Mouse (Mus musculus): Measurements from ENCODE around the gene Pbxip1.

Pbxip1 gene

GRCm38 (mm10) chr3:89436176-89437113, at the start of gene Pbxip1:
Gene Pbxip1 (plus strand): TSS chr3:89436706.
- peak in 1 of 2 experiments; percentile 64 for DNase-seq (ENCODE audit: low spot score in 2 of 2)

GRCm38 (mm10) chr3:89387632-89388031, 48.9 kb upstream of the Pbxip1 start:
- DNase-seq (ENCODE audit: low spot score in 2 of 2) = peak; percentile 37 to 40

DNA sequence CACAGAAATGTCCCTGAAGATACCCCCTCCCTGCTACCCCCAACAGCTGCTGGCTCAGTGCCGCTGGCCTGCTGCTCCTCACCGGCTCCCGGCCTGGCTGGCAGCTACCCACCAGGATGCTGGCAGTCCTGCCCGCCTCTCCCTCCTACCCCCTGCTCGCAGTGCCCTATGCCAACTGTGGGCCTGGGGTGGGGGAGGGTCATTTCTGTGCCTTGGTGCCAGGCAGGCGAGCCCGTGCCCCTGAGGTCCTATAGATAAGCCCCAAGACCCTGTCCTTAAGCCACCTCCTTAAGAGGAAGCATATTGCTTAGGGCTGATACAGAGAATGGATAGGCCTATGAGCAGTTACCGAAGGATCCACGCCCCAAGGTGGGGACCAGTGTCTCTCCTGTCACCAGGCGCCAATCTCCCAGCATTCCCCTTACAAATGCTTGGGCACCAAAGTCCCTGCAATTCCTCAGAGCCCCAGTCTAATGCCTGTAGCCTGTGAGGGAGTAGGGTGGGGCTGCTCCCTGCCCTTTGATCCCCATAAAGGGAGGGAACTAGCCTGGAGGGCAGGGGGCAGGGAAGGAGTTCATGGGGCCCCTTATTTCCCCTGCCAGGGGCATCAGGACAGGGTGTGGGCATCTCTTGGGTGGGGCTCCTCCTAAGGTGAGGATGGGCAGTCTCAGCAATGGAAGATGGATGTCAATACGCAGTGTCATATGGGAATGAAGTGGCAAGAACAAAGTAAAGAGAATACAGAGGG, 48.2 kb upstream of the Pbxip1 start:
- peak; percentile 34 to 38 for DNase-seq (ENCODE audit: low spot score in 2 of 2)

- DNase-seq (ENCODE audit: low spot score in 2 of 2) = peak; percentile 31 to 60
Observed at GRCm38 (mm10) chr3:89388901-89389740, 47.4 kb upstream of the Pbxip1 start.

DNA sequence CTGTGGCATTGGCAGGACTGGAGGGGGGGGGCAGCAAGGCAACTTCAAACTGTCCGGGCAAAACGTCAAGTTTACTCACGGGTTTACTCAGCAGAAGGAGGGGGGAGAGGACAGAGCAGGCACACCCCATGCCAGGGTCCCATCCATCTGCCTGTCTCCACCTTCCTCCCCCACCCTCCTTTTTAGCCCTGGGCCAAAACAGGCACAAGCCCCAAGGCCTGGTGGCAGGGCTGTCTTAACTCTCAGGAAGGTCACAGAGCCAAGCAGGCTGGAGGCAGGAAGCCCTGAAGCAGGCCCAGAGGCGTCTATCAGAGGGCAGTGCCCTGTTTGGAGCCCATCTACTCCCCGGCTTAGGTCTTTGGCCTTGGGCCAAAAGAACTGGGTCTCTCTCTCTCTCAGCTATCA, 46.4 kb upstream of the Pbxip1 start:
- peak; percentile 33 to 45 for DNase-seq (ENCODE audit: low spot score in 2 of 2)

DNA sequence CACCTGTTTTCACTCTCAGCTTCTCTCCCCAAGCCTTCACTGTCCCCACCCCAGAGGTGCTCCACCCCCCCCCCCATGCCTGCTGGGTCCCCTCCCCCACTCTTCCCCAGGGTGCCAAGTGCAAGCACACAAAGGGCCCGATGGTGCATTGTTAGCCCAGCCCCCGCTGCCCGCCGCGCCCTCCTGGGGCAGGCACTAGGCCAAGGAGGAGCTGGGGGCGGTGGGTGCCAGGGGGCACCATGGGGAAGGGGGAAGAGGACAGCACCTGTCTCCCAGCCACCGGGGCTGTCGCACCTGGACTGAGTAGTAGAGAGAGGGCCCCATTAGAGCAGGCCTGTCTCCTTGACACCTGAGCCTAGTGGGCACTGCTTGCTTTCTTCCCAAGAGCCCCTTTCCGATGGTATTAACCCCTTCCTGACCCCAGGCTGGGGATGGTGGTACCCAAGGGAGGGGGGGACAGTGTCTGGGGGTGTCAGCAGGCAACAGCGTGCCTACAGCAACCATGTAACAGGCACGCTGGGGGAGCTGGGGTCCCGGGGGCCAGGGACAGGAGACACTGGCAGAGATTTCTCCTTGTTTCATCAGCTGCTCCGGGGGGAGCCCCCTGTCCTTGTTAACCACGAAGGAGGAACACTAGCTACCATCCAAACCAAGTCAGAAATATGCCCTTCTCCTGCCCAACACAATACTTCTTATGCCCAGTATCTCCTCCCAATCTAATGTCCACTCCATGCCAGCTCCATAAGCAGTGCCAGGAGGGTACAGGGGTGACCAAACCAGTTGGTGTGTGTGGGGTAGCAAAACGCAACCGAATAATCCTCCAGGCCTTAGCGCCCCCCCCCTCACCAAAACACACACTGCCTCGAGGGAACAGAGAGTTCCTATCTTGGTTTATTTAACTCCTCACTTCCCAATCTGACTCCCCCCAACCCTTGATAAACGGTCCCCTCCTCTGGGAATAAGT, 45.5 kb upstream of the Pbxip1 start:
- DNase-seq (ENCODE audit: low spot score in 2 of 2) = peak; percentile 31 to 54

DNA sequence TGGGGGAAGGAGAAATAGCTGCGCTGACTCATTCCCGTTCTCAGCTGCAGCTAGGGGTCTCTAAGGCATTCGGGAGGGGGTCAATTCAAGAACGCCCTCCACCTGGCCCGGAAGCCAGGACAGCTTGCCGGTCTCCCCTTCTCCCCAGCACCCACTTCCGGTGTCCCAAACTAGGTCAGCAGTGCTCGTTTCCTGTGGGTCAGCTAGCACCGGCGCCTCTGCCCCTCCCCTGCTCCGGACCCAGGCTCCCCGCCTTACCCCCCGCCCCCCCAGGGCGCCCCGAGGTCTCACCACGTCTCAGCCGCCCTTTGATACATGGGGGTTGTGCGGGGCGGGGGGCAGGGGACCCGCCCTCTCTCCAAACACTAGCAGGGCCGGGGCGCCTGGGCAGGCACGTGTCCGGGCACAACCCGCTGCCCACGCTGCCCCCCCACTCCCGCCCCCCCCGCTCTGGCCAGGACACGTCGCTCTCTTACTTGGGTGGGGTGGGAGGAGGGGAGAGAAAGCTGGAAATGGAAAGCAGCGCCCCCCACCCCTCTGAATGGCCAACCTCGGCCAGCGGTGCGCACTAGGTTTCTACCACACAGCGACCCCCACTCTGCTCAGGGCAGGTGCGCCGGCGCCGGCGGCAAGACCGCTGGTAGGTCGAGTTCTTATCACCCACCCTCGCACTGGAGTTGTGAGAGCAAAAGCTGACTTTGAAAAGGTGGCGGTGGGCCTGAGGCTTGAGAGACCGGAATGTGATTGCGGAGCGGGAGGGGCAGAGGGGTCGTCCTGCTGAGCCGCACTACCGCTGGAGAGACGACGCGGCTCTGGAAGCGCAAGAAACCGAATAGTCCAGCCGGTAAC, 44.6 kb upstream of the Pbxip1 start:
- DNase-seq (ENCODE audit: low spot score in 2 of 2) = peak; percentile 36 to 49

GRCm38 (mm10) chr3:89392871-89393311, 43.6 kb upstream of the Pbxip1 start:
- peak; percentile 43 to 45 for DNase-seq (ENCODE audit: low spot score in 2 of 2)

- peak; percentile 86 to 96 for DNase-seq (ENCODE audit: low spot score in 2 of 2)
Observed at GRCm38 (mm10) chr3:89393605-89394004, 42.9 kb upstream of the Pbxip1 start.

DNA sequence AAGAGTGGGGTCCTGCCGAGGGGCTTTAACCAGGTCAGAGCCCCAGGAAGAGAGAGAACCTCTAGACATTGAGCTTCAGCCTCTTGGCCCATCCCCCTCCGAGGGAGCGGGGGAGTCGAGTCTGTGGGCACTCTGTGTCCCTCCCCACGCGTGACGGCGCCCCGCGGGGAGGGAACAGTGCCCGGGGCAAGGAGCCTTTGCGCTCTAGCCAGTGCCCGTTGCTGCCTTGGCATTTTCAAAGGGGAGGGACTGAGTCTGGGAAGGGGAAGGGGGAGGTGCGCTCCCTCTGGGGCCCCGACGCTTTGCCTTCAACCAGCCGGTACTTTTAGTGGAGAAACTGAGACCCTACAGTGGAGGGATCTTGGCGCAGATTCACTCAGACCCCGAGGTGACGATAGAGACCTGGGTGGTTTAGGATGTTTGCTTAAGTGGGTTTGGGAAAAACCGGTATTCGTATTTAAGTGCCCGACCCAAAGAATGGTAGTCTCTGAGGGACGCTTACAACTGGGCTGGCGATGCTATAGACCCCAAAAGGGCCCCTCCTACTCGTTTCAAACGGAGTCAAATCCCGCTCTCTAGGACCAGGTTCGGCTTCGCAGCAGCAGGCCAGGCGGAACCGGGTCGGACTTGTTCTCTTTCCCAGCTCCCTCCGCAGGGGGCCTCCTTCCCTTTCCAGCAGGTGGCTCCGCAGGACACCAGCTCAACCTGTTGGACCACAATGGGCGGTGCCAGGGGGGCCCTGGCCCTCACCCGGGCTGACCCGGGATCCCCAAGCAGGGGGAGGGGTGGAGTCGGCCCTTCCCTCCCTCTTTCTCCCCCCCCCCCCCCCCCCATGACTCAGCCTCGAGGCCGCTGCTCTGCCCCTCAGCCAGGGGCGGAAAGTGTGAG, 42.3 kb upstream of the Pbxip1 start, which contains the start of gene Zbtb7b:
TSS of gene Zbtb7b (minus strand) at position 771 of the 888 bp plus-strand sequence.
- DNase-seq (ENCODE audit: low spot score in 2 of 2) = peak; percentile 70 to 71

DNA sequence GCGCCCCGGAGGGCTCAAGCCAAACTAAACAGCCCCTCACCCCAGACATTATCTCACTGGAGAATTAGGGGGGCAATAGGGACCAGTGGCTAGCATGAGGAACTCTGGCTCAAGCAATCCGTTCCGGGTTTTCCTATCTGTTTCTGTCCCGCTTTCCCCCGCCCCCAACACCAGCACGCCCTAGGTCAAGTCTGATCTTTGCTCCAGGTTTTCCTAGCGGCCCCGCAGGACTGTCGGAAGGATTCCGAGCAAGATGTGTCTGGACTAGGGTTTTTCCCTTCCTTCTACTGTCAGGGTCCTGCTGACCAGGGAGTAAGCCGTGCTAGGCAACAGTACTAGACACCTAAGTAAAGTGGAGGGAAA, 41.6 kb upstream of the Pbxip1 start:
- peak; percentile 63 to 82 for DNase-seq (ENCODE audit: low spot score in 2 of 2)

DNA sequence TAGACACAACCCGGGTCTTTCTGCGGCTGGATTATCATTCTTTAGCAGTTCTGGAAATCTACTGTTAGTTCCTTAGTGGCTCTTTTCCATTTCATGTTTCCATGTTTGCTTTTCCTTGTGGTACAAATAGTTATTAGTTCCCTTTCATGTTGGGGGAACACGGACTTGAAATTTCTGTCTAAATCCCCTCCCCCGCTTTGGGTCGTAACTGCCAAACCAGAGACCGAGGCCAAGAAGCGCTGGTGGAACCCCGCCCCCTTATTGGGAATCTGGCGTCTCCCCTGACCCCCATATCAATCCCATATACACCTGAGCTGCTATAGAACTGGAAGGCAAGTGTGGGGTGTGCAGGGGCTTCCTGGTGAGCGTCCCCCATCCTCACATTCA, 41.1 kb upstream of the Pbxip1 start:
- DNase-seq (ENCODE audit: low spot score in 2 of 2) = peak in 1 of 2 experiments; percentile 24

- peak; percentile 60 to 70 for DNase-seq (ENCODE audit: low spot score in 2 of 2)
Observed at GRCm38 (mm10) chr3:89395806-89396653, 40.5 kb upstream of the Pbxip1 start.

- DNase-seq (ENCODE audit: low spot score in 2 of 2) = peak in 1 of 2 experiments; percentile 15
Observed at GRCm38 (mm10) chr3:89396654-89397005, 39.9 kb upstream of the Pbxip1 start.

GRCm38 (mm10) chr3:89401329-89401728, 35.2 kb upstream of the Pbxip1 start:
- DNase-seq (ENCODE audit: low spot score in 2 of 2) = no peak

DNA sequence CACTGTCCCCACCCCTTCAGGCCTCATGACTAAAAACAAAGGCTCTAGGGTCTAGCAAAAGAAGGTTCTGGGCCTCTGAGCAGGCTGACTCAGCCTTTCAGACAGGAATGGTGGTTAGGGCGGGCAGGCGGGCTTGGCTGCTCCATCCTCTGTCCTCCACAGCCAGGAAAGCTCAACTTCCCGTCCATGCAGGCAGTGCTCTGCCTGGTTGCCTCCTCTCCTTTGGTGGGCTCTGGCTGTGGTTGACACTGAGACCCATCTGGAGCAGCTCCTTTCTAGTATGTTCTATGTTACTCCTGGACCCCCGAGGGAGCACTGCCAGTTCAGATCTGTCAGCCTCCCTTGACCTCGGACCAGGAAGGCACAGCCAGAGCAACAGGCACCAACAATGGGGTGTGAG, 33.8 kb upstream of the Pbxip1 start, which contains the start of gene Lenep:
TSS of gene Lenep (minus strand) at position 101 of the 400 bp plus-strand sequence.
- no peak for DNase-seq (ENCODE audit: low spot score in 2 of 2)

DNA sequence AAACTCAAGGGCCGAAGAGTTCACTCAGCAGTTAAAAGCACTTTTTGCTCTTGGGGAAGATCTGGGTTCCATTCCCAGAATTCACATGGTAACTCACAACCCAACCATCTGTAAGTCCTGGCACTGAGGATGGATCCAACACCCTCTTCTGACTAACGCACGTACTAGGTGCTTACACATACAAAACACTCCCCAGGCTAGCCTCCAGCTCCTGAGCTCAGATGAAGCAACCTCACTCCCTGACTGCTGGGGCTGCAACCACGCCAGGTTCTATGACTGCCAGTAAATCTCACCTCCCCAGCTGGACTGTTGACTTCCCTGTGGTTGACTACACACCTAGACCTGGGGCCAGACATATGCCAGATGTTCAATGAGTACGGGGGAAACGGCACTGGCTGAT, 29.6 kb upstream of the Pbxip1 start:
- no peak for DNase-seq (ENCODE audit: low spot score in 2 of 2)

Data from spleen, postnatal 10 days (tissue).